Mouse (Mus musculus) adipocyte (in vitro differentiated cells): ENCODE measurements around the gene Treh.
"Not testable (repeated sequence)": the region's sequence is repeated elsewhere in the genome, so short reads cannot be mapped to it uniquely, and the experiment has no call there.

Experiments used
- DNase-seq: peaks from one replicate; pipeline ENCODE4 v3.0.0-alpha.2; 2016; ENCODE audit warnings: low spot score

Treh gene

GRCm38 (mm10) chr9:44673005-44673404 is at the start of gene Treh:
TSS of gene Treh (plus strand) at chr9:44673233.
- no peak for DNase-seq

- no peak for DNase-seq
These were observed 48.6 kb upstream of the Treh start for GRCm38 (mm10) chr9:44624390-44624789.

GRCm38 (mm10) chr9:44626268-44626667 is 46.8 kb upstream of the Treh start:
- DNase-seq = no peak

DNA sequence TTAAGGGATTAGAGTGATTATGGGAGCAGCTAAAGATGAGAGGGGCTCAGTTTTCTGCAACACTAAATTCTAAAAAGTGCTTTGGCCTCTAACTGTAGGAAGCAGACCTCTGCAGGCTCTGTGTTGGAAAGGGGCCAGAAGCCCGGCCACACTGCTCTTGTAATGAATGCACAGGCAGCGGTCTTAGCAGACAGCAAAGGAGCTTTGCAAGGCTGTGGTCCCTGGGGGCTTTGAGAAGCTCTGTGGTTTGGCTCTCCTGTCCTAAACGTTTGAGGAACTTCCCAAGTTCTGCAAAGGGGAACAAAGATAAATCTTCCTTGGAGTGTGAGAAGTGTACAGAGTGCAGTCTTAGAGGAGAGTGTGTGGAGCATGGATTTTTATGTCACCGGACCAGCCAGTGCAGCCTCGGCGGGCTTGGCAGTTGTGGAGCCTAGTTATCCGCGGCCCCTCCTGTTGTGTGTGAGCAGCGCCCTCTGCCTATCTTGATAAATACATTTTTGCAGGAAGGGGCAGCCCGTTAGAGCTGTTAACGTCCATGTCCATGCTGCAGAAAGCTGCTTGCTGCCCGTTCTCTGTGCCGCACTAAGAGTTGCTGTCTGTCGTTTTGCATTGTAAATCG is 35.4 kb upstream of the Treh start:
- peak; percentile 32 for DNase-seq

- DNase-seq = peak; percentile 20
These were observed 34.3 kb upstream of the Treh start for GRCm38 (mm10) chr9:44638726-44639125.

- not testable (repeated sequence) for DNase-seq
These were observed 33.0 kb upstream of the Treh start for GRCm38 (mm10) chr9:44640028-44640427.

GRCm38 (mm10) chr9:44640646-44641357 is 32.2 kb upstream of the Treh start:
- peak; percentile 14 for DNase-seq

DNA sequence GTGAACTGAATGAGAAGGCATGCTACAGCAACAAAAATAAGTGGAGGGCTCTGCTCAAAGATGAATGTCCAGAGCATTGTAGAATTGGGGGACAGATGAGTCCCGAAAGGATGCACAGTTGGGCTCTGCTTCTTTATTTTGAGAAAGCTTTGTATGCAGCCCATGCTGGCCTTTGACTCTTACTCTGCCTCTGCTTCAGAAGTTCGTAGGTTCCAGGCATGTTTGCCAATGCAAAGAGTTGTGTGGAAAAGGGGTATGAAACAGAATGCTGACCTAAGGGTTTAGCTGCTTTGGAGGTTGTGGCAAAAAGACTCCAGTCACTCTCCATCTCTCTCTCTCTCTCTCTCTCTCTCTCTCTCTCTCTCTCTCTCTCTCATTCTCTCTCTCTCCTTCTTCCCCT is 31.4 kb upstream of the Treh start:
- DNase-seq = no peak

- DNase-seq = no peak
These were observed 29.9 kb upstream of the Treh start for GRCm38 (mm10) chr9:44643103-44643502.

GRCm38 (mm10) chr9:44644186-44644585 is 28.8 kb upstream of the Treh start:
- DNase-seq = no peak

GRCm38 (mm10) chr9:44645481-44645880 is 27.6 kb upstream of the Treh start:
- DNase-seq = peak; percentile 83

DNA sequence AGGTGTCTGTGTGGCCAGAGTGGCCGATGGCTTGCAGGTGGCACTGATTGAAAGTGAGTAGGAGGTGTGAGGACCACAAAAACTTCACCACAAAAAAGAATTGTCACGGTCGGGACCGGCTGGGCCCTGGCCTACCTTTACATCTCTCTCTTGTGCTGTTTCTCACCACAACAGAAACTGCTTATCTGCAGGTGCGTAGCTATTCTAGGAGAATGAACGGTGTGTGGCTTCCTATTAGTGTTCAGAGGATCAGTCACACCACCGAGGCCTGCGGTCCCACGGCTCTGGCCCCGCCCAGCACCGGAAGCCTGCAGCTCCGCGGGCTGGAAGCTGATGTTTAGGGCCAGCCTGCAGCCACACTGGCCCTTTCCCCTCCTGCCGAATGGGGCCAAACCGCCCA is 27.1 kb upstream of the Treh start:
- no peak for DNase-seq

- no peak for DNase-seq
These were observed 26.7 kb upstream of the Treh start for GRCm38 (mm10) chr9:44646366-44646765.

DNA sequence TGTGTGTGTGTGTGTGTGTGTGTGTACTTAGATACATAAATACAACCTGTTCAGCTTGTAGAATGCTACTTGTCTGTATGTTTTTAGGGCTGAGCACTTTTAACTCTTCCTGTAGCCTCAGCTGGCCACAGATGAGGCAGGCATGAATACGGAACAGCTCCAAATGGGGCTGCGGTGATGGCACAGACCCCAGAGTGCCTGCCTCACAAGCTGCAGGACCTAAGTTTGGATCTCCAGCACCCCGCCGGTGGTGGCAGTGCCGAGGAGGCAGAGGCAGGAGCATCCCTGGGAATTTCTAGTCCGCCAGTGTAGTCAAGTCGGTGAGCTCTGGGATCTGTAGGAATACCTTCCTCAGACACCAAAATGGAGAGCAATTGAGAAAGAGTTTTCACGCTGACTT is 26.0 kb upstream of the Treh start:
- DNase-seq = no peak

- no peak for DNase-seq
These were observed 25.4 kb upstream of the Treh start for GRCm38 (mm10) chr9:44647656-44648055.

DNA sequence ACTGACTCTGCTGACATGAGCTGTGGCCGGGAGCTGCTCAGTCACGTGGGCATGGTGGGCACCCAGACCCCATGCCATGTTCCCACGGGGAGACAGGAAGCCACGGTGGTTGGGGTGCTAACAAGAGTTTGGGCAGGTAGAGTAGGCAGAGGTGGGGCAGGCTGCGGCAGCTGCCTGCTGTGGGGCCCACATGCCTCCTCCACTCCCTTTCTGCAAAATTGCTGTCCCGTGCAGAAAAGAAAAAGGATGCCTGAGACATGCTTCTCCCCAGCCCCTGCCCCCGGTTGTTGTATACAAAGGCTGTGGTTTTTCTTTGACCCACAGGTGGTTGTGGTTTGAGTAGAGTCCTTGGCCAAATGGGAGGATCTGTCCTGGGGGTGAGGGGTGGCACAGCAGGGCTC is 24.2 kb upstream of the Treh start:
- DNase-seq = no peak

- DNase-seq = peak; percentile 80
These were observed 21.0 kb upstream of the Treh start for GRCm38 (mm10) chr9:44652027-44652426.

GRCm38 (mm10) chr9:44653896-44654295 is 19.1 kb upstream of the Treh start:
- DNase-seq = no peak

DNA sequence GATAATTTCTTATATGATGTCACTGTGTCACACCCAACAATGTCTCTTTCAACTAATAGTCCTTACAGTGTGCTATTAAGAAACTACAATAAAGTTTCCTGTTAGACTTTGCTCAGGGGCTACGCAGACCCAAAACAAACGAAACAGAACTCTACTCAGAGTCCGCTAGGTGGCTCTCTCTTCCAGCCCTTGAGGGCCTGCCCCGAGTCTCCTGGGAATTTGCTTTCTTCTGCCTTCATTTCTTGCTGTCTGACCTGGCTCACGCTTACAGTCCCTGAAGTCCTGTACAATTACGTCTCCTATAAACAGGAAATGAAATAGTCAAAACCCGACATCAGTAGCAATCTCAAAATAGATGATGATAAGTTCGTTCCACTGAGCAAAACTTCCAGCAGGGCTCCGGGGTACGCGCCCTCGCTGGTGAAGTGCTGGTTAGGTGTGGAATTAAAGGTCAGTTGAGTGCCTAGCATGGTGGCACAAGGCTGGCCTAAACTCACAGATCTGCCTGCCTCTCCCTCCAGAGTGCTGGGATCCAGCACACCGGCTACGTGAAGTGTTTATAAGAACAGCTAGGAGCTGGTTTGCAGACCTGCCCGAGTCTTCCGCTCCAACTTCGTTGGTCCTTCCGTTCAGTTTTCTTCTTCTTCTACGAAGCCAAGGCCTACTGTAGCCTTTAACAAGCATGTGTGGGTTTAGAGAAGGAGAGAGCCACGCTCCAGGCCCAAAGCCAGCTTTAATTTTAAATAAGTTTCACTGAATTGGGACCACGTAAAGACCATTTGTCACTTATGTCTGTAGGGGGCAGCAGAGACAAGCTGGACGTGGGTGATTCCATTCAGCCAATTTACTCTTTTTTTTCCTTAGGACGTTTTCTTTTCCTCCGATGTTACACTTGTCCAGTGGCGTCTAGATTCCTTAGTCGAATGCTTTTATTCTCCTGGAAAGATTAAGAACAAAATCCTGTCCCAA is 17.7 kb upstream of the Treh start:
- peak; percentile 90 for DNase-seq

DNA sequence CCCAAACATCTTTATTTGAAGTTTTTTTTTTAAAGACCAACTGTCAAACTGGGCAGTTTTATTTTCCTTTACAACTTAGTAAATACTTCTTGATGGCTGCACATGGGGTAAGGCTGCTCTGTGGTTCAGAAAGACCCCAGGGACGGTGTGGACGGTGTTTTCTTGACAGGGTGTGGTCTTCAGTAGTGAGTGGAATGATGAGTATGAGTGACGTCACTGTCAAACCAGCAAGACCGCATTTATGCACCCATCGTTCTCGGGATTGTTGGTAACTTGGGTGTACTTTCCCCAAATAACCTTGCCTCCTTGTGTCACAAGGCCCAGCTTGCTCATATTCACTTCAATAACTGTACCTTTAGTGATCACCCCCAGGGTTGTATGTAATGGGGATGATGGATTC is 9.3 kb upstream of the Treh start:
- no peak for DNase-seq

DNA sequence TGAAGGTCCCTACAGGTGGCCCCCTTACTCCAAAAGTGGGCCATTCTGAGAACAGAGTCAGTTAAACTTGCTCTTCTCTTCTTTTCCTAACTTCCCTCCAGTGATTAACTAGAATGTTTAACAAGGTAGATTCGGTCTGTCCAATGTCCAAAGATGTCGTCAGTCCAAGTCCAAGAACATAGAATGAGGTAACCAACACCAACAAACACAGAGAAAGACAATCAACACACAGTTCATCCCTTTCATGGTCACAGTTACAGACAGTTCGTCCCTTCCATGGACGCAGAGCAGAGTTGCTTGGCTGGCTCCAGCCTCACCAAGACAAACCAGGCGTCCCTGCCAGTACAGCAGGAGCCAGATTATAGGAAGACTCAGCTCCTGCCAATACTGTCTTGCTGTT is 1.6 kb upstream of the Treh start:
- peak; percentile 39 for DNase-seq

GRCm38 (mm10) chr9:44672291-44672865 is 655 bp upstream of the Treh start:
- DNase-seq = peak; percentile 83
